Mouse (Mus musculus): ENCODE results near the gene Slco2a1. TPM values are rescaled to one million over a fixed set of nuclear protein-coding genes. Genes with fewer than 3 reads are reported as not detected.
A peak's percentile ranks its signal among the peaks of the same experiment; 100 is the strongest.

The Slco2a1 gene
- polyA plus RNA-seq, 1 experiment from 2014 or later, result 0.44 TPM

- Histone ChIP-seq H3K4me3 (no peak overlapping the region), H3K4me1 (replicated peaks) (peaks cover 43% of the 10 kb centered on the region), H3K27ac (peak overlapping the region; percentile 17; the same call in 1 of the 2 replicates), H3K27me3 (ENCODE audit: insufficient read depth, poor library complexity, severe bottlenecking) (no peaks in the 10 kb centered on the region), H3K36me3 (no peaks in the 10 kb centered on the region), H3K9me3 (no peaks in the 10 kb centered on the region)
- WGBS, result 82% methylated on average over 4 of the region's 4 CpGs
- DNase-seq (ENCODE audit: low spot score), result no peak
These were observed 2.6 kb downstream of the Slco2a1 start for GRCm38 (mm10) chr9:102991134-102991406.

DNA sequence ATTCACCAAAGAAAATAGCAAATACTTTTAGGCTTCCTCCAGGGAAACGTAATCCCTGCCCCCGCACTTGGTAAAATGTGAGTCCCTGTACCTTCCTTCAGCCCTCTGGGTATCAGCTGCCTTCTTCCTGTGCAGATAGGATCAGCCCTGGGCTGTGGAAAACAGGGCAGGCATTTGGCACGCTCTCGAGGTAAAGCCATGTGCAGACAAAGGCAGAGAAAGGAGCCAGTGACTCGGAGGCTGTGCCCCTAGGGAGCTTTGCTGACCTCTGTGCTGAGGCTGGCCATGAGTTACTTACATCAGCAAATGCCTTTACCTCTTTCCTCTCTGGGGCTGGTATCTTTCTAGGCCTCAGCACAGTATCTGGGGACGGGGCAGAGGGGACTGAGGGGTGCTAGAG, 4.4 kb downstream of the Slco2a1 start:
- Histone ChIP-seq H3K27me3 (ENCODE audit: insufficient read depth, poor library complexity, severe bottlenecking) (no peaks in the 10 kb centered on the region), H3K4me1 (replicated peaks) (peaks cover 42% of the 10 kb centered on the region), H3K4me3 (no peak overlapping the region), H3K36me3 (no peaks in the 10 kb centered on the region), H3K9me3 (no peaks in the 10 kb centered on the region), H3K27ac (peak overlapping the region; percentile 80)
- DNase-seq (ENCODE audit: low spot score), result peak; percentile 52
- 28% methylated on average over 6 of the region's 6 CpGs for WGBS

DNA sequence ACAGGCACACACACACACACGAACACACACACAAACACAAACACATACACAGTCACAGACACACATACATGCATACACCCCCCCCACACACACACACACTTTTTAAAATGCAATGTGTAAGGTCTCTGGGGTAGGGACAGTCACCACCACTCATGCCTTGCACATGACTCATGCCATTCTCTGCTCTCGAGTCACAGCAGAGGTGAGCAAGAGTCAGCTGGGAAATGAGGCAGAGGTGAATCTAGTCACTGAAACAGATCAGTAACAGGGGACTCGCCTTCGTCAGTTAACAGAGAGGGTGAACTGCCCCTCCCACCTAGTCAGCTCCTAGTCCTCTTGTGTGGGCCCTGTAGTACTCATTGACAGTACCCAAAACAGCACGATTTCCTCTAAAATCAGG, 5.3 kb downstream of the Slco2a1 start:
- peaks cover 42% of the 10 kb centered on the region for H3K4me1 ChIP-seq (replicated peaks)
- 0 out of 2 replicates have a peak, but pooled peaks cover 3% of the 10 kb centered on the region for H3K27me3 ChIP-seq (ENCODE audit: insufficient read depth, poor library complexity, severe bottlenecking)
- DNase-seq (ENCODE audit: low spot score), result no peak
- no peak overlapping the region for H3K4me3 ChIP-seq
- H3K9me3 ChIP-seq, result no peaks in the 10 kb centered on the region
- 0 out of 2 replicates have a peak overlapping the region, but pooled peaks have one; percentile 80 for H3K27ac ChIP-seq
- 72% methylated on average over 5 of the region's 5 CpGs for WGBS
- H3K36me3 ChIP-seq, result no peaks in the 10 kb centered on the region

DNA sequence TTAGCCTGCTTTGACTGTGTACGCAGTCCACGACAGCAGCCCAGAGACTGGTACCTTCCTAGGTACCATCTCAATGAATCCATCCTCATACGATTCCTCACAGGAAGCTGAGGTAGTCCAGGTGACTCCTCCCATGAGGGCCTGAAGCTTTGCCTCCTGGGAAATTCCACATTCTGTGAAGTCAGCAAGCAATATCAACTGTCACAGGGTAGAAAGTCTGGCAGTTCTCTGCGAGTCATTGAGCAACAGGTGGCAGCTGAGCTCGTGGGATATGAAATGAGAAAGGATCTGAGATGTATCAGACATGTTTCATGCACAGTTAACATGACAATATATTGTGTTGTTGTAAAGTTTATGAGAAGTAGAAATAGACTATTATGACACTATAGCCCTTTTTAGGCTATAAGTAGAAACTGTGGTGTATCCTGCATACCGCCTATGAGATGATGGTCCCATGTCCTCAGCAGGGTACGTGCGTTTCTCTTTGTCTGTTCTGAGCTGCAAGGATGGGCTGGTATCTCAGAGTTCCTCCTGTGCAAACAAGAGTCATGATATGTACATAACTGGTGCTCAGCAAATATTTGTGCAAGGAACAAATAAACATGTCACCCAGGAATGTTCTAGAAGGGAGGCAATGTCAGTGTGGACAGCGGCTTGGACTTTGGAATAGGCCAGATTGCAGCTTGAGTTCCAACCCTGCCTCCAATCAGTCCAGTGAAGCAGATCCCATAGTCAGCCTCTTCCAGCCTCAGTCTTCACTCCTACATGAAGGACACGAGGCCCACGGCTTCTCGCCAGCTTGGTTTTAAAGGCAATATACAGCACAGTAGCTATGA, 7.5 kb downstream of the Slco2a1 start:
- Histone ChIP-seq H3K4me1 (replicated peaks) (peaks cover 21% of the 10 kb centered on the region), H3K9me3 (no peaks in the 10 kb centered on the region), H3K27me3 (ENCODE audit: insufficient read depth, poor library complexity, severe bottlenecking) (0 out of 2 replicates have a peak, but pooled peaks cover 5% of the 10 kb centered on the region), H3K27ac (no peak overlapping the region), H3K4me3 (no peak overlapping the region), H3K36me3 (no peaks in the 10 kb centered on the region)
- DNase-seq (ENCODE audit: low spot score), result no peak
- WGBS, result 93% methylated on average over 12 of the region's 12 CpGs

DNA sequence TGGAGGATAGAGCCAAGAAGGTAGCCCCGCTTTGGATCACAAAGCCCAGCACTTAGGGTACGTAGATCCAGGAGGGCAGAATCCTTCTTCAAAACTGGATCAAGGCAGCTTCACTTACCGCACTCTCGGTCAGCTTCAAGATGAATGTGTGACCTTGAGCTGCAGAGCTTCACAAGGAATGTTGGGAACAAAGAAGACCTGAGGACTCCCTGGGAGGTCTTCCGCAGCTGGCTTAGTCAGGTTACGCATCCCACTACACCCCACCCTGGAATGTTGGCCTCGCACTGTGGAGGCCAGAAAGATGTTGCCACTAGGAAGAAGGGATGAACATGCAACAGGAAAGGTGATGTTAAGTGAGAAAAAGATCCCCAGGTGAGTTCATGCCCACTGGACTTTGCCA, 11.9 kb downstream of the Slco2a1 start:
- Histone ChIP-seq H3K4me1 (replicated peaks) (no peaks in the 10 kb centered on the region), H3K36me3 (no peaks in the 10 kb centered on the region), H3K27ac (no peak overlapping the region), H3K4me3 (no peak overlapping the region), H3K9me3 (no peaks in the 10 kb centered on the region), H3K27me3 (ENCODE audit: insufficient read depth, poor library complexity, severe bottlenecking) (peaks cover 8% of the 10 kb centered on the region; the same call in 1 of the 2 replicates)
- WGBS, result 81% methylated on average over 7 of the region's 7 CpGs
- no peak for DNase-seq (ENCODE audit: low spot score)

DNA sequence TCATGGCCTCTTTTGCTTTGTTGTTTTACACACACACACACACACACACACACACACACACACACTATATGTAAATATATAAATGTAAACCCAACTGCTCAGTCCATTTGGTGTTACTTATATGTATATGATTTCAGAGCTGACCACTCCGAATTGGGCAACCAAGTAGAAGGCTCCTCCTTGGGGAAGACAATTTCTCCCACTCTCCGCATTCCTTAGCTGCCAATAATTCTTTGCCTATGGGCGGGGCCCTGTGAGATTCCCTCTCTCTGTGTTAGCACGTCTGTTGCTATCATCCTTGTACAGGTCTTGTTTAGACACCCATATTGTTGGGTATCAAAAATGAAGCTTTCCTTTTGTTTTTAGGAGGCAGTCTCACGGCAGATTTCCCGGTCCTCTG, 15.8 kb downstream of the Slco2a1 start:
- no peak overlapping the region for H3K4me3 ChIP-seq

GRCm38 (mm10) chr9:103007699-103008078, 19.2 kb downstream of the Slco2a1 start:
- no peaks in the 10 kb centered on the region for H3K9me3 ChIP-seq
- H3K27ac ChIP-seq, result peak overlapping the region; percentile 51; the same call in 1 of the 2 replicates
- WGBS, result 2% methylated on average over 15 of the region's 15 CpGs
- H3K4me1 ChIP-seq (replicated peaks), result peaks cover 20% of the 10 kb centered on the region
- DNase-seq (ENCODE audit: low spot score), result peak; percentile 44
- H3K36me3 ChIP-seq, result no peaks in the 10 kb centered on the region
- peaks cover 54% of the 10 kb centered on the region for H3K27me3 ChIP-seq (ENCODE audit: insufficient read depth, poor library complexity, severe bottlenecking)
- H3K4me3 ChIP-seq, result peak overlapping the region; percentile 53

More for the DNA sequence above, 15.8 kb downstream of the Slco2a1 start:
- H3K4me1 ChIP-seq (replicated peaks), result peaks cover 20% of the 10 kb centered on the region
- no peaks in the 10 kb centered on the region for H3K9me3 ChIP-seq
- H3K27ac ChIP-seq, result no peak overlapping the region
- DNase-seq (ENCODE audit: low spot score), result no peak
- H3K36me3 ChIP-seq, result no peaks in the 10 kb centered on the region
- 85% methylated on average over 6 of the region's 6 CpGs for WGBS
- H3K27me3 ChIP-seq (ENCODE audit: insufficient read depth, poor library complexity, severe bottlenecking), result peaks cover 41% of the 10 kb centered on the region

GRCm38 (mm10) chr9:103008079-103008855, 19.8 kb downstream of the Slco2a1 start:
- 2% methylated on average over 50 of the region's 50 CpGs for WGBS

GRCm38 (mm10) chr9:103010161-103010560, 21.6 kb downstream of the Slco2a1 start:
- DNase-seq (ENCODE audit: low spot score), result no peak
- H3K27me3 ChIP-seq (ENCODE audit: insufficient read depth, poor library complexity, severe bottlenecking), result peaks cover 54% of the 10 kb centered on the region
- no peaks in the 10 kb centered on the region for H3K36me3 ChIP-seq
- H3K9me3 ChIP-seq, result no peaks in the 10 kb centered on the region
- peaks cover 20% of the 10 kb centered on the region for H3K4me1 ChIP-seq (replicated peaks)
- WGBS, result 78% methylated on average over 3 of the region's 3 CpGs
- no peak overlapping the region for H3K27ac ChIP-seq
- H3K4me3 ChIP-seq, result no peak overlapping the region

More at GRCm38 (mm10) chr9:103008079-103008855, 19.8 kb downstream of the Slco2a1 start:
- peaks cover 54% of the 10 kb centered on the region for H3K27me3 ChIP-seq (ENCODE audit: insufficient read depth, poor library complexity, severe bottlenecking)
- H3K9me3 ChIP-seq, result no peaks in the 10 kb centered on the region
- DNase-seq (ENCODE audit: low spot score), result peak; percentile 43
- H3K27ac ChIP-seq, result peak overlapping the region; percentile 51; the same call in 1 of the 2 replicates
- no peaks in the 10 kb centered on the region for H3K36me3 ChIP-seq
- peak overlapping the region; percentile 53 for H3K4me3 ChIP-seq
- H3K4me1 ChIP-seq (replicated peaks), result peaks cover 20% of the 10 kb centered on the region

- 8% methylated on average over 5 of the region's 5 CpGs for WGBS
- peaks cover 9% of the 10 kb centered on the region for H3K4me1 ChIP-seq (replicated peaks)
- H3K9me3 ChIP-seq, result no peaks in the 10 kb centered on the region
- H3K36me3 ChIP-seq, result no peaks in the 10 kb centered on the region
- H3K27me3 ChIP-seq (ENCODE audit: insufficient read depth, poor library complexity, severe bottlenecking), result peaks cover 22% of the 10 kb centered on the region
- DNase-seq (ENCODE audit: low spot score), result peak; percentile 56
- H3K4me3 ChIP-seq, result no peak overlapping the region
- H3K27ac ChIP-seq, result no peak overlapping the region
These were observed 24.9 kb downstream of the Slco2a1 start for GRCm38 (mm10) chr9:103013366-103013765.

DNA sequence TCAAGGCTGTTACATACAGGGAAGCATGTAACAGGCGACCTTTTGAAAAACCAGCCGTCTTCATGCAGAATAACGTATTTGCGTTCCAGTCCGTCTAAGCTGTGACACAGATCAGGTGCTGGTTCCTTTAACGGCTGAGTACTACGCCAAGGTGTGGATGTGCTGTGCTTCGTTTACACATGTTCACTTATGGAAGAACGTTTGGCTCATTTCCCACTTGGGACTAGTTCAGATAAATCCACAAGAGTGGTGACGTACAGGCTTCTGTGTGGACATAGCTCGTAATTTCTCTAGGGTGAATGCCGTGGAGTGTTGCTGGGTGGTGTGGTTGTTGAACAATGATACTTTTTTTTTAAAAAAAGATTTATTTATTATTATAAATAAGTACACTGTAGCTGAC, 26.2 kb downstream of the Slco2a1 start:
- 92% methylated on average over 12 of the region's 12 CpGs for WGBS
- no peak overlapping the region for H3K4me3 ChIP-seq
- H3K4me1 ChIP-seq (replicated peaks), result no peaks in the 10 kb centered on the region
- no peaks in the 10 kb centered on the region for H3K36me3 ChIP-seq
- H3K9me3 ChIP-seq, result no peaks in the 10 kb centered on the region
- no peak for DNase-seq (ENCODE audit: low spot score)
- H3K27me3 ChIP-seq (ENCODE audit: insufficient read depth, poor library complexity, severe bottlenecking), result peaks cover 9% of the 10 kb centered on the region
- H3K27ac ChIP-seq, result no peak overlapping the region

DNA sequence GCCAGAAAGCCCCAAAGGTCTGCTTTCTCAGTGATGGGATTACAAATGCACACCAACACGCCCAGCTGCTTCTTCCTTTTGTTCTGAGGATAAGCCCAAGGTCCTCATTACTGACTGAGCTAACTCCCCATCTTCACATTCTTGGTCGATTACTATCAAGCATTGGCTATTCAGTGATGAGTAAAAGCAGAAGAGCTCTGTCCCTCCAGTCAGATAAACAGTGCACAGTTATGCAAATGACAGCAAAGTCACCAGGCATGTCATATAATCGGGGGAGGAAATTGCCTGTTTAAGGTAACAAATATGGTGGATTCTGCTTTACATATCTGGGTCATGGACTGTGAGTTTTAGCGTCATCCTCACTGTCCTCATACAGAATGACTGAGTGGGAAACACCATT, 35.6 kb downstream of the Slco2a1 start:
- H3K9me3 ChIP-seq, result no peaks in the 10 kb centered on the region
- peaks cover 7% of the 10 kb centered on the region; the same call in 1 of the 2 replicates for H3K4me1 ChIP-seq (replicated peaks)
- H3K36me3 ChIP-seq, result no peaks in the 10 kb centered on the region
- DNase-seq (ENCODE audit: low spot score), result no peak
- 77% methylated on average over 4 of the region's 4 CpGs for WGBS
- H3K27me3 ChIP-seq (ENCODE audit: insufficient read depth, poor library complexity, severe bottlenecking), result no peaks in the 10 kb centered on the region
- no peak overlapping the region for H3K27ac ChIP-seq
- H3K4me3 ChIP-seq, result no peak overlapping the region

Data from hindbrain, embryonic 10.5 days (tissue).